Mouse (Mus musculus): ENCODE measurements around the gene Slc25a5.
"Not testable (repeated sequence)": the region's sequence is repeated elsewhere in the genome, so short reads cannot be mapped to it uniquely, and the experiment has no call there.

Slc25a5 gene

GRCm38 (mm10) chrX:36795424-36796162 lies at the start of gene Slc25a5:
Slc25a5 (plus strand) TSS chrX:36795651.
- peak; percentile 89 for DNase-seq

- no peak for DNase-seq
Observed at GRCm38 (mm10) chrX:36746789-36747188, 48.7 kb upstream of the Slc25a5 start.

GRCm38 (mm10) chrX:36748573-36748972 lies 46.9 kb upstream of the Slc25a5 start:
- peak; percentile 49 for DNase-seq

GRCm38 (mm10) chrX:36749281-36749785 lies 46.1 kb upstream of the Slc25a5 start:
- no peak for DNase-seq

- DNase-seq: no peak
Observed at GRCm38 (mm10) chrX:36750591-36750990, 44.9 kb upstream of the Slc25a5 start.

- no peak for DNase-seq
Observed at GRCm38 (mm10) chrX:36752586-36752985, 42.9 kb upstream of the Slc25a5 start.

GRCm38 (mm10) chrX:36757796-36758472 lies 37.5 kb upstream of the Slc25a5 start:
- no peak for DNase-seq

- DNase-seq: no peak
Observed at GRCm38 (mm10) chrX:36758566-36758965, 36.9 kb upstream of the Slc25a5 start.

GRCm38 (mm10) chrX:36760946-36761635 lies 34.4 kb upstream of the Slc25a5 start:
- peak; percentile 65 for DNase-seq

- DNase-seq: no peak
Observed at GRCm38 (mm10) chrX:36762289-36762688, 33.2 kb upstream of the Slc25a5 start.

GRCm38 (mm10) chrX:36762894-36763293 lies 32.6 kb upstream of the Slc25a5 start:
- DNase-seq: no peak

- DNase-seq: no peak
Observed at GRCm38 (mm10) chrX:36763298-36763933, 32.0 kb upstream of the Slc25a5 start.

- DNase-seq: no peak
Observed at GRCm38 (mm10) chrX:36763934-36764317, 31.5 kb upstream of the Slc25a5 start.

- no peak for DNase-seq
Observed at GRCm38 (mm10) chrX:36767386-36767785, 28.1 kb upstream of the Slc25a5 start.

GRCm38 (mm10) chrX:36772591-36772990 lies 22.9 kb upstream of the Slc25a5 start:
- DNase-seq: no peak

GRCm38 (mm10) chrX:36775520-36775919 lies 19.9 kb upstream of the Slc25a5 start:
- no peak for DNase-seq

GRCm38 (mm10) chrX:36777694-36778093 lies 17.8 kb upstream of the Slc25a5 start:
- no peak for DNase-seq

- DNase-seq: no peak
Observed at GRCm38 (mm10) chrX:36789360-36789759, 6.1 kb upstream of the Slc25a5 start.

- no peak for DNase-seq
Observed at GRCm38 (mm10) chrX:36794571-36794970, 880 bp upstream of the Slc25a5 start.

GRCm38 (mm10) chrX:36796163-36796581 lies 721 bp downstream of the Slc25a5 start:
- peak; percentile 87 for DNase-seq

GRCm38 (mm10) chrX:36796734-36797133 lies 1.3 kb downstream of the Slc25a5 start:
- DNase-seq: not testable (repeated sequence)

GRCm38 (mm10) chrX:36799131-36799879 lies 3.9 kb downstream of the Slc25a5 start:
- no peak for DNase-seq

Measured in retina, postnatal 1 day (tissue).